8 mouse cellular contexts compared by ENCODE assay signal in genomic region chr8:123628968-123629755, GRCm38 (mm10). TPM values are rescaled to one million over a fixed set of nuclear protein-coding genes. Genes with fewer than 3 reads are reported as not detected.
DNase-seq lines count a peak whose midpoint lies in the region; ATAC-seq and TF ChIP-seq lines count a peak whose summit lies in the region.

No protein-coding gene starts in this region.

- TF ChIP-seq POLR2A in kidney, adult 2 months (IDR thresholded peaks at IDR 0.05; ENCODE audit: low read depth, low read length), result no peak
- no peak for TF ChIP-seq POLR2A in limb, embryonic 14.5 days (IDR thresholded peaks at IDR 0.05; ENCODE audit: borderline replicate concordance, extremely low read depth, insufficient read depth, insufficient read length)

- peak; percentile 83 for TF ChIP-seq CTCF in kidney, adult 2 months (conservative IDR thresholded peaks at IDR 0.05; ENCODE audit: insufficient read depth, insufficient read length, low read depth, low read length)

- peaks cover 8% of the 10 kb centered on the region for H3K27me3 ChIP-seq in embryonic facial prominence, embryonic 11.5 days (ENCODE audit: control insufficient read depth, insufficient read depth, low read length)
- H3K27me3 ChIP-seq in kidney, adult 2 months (replicated peaks; ENCODE audit: control insufficient read depth, insufficient read depth, low read length), result 0 out of 2 replicates have a peak, but pooled peaks cover 1% of the 10 kb centered on the region
- peaks cover 16% of the 10 kb centered on the region for H3K27me3 ChIP-seq in limb, embryonic 14.5 days (ENCODE audit: control insufficient read depth, insufficient read depth, low read length)
- H3K27me3 ChIP-seq in midbrain, embryonic 15.5 days (replicated peaks), result peaks cover 23% of the 10 kb centered on the region
- peaks cover 20% of the 10 kb centered on the region for H3K27me3 ChIP-seq in stomach, embryonic 15.5 days (replicated peaks)

- H3K4me3 ChIP-seq in embryonic facial prominence, embryonic 11.5 days (ENCODE audit: low read depth, low read length), result peak overlapping the region; percentile 19
- peak overlapping the region; percentile 6; the same call in 1 of the 2 replicates for H3K4me3 ChIP-seq in kidney, adult 2 months (ENCODE audit: insufficient read depth, low read depth, low read length)
- peak overlapping the region; percentile 25 for H3K4me3 ChIP-seq in limb, embryonic 14.5 days (replicated peaks; ENCODE audit: low read length)
- peak overlapping the region; percentile 25 for H3K4me3 ChIP-seq in midbrain, embryonic 15.5 days
- peak overlapping the region; percentile 30 for H3K4me3 ChIP-seq in stomach, embryonic 15.5 days (replicated peaks)

- WGBS in embryonic facial prominence, embryonic 11.5 days, result 14% methylated on average over 17 of the region's 19 CpGs
- WGBS in kidney, adult 2 months, result 8% methylated on average over 19 of the region's 19 CpGs
- WGBS in limb, embryonic 14.5 days, result 12% methylated on average over 19 of the region's 19 CpGs
- 11% methylated on average over 19 of the region's 19 CpGs for WGBS in midbrain, embryonic 15.5 days
- WGBS in stomach, embryonic 15.5 days, result 11% methylated on average over 19 of the region's 19 CpGs

- no peaks in the 10 kb centered on the region for H3K9me3 ChIP-seq in embryonic facial prominence, embryonic 11.5 days (replicated peaks; ENCODE audit: control insufficient read depth, low read length)
- H3K9me3 ChIP-seq in limb, embryonic 14.5 days (ENCODE audit: control insufficient read depth, low read length), result no peaks in the 10 kb centered on the region
- no peaks in the 10 kb centered on the region for H3K9me3 ChIP-seq in midbrain, embryonic 15.5 days
- H3K9me3 ChIP-seq in stomach, embryonic 15.5 days, result no peaks in the 10 kb centered on the region

- no peaks in the 10 kb centered on the region for H3K36me3 ChIP-seq in embryonic facial prominence, embryonic 11.5 days (replicated peaks; ENCODE audit: control insufficient read depth, insufficient read depth, low read depth, low read length)
- H3K36me3 ChIP-seq in kidney, adult 2 months (ENCODE audit: control insufficient read depth, insufficient read depth, low read length), result no peaks in the 10 kb centered on the region
- H3K36me3 ChIP-seq in limb, embryonic 14.5 days (ENCODE audit: control insufficient read depth, insufficient read depth, low read length), result no peaks in the 10 kb centered on the region
- H3K36me3 ChIP-seq in midbrain, embryonic 15.5 days (replicated peaks), result no peaks in the 10 kb centered on the region
- H3K36me3 ChIP-seq in stomach, embryonic 15.5 days, result no peaks in the 10 kb centered on the region

- no peak overlapping the region for H3K9ac ChIP-seq in embryonic facial prominence, embryonic 11.5 days (replicated peaks; ENCODE audit: low read length)
- H3K9ac ChIP-seq in limb, embryonic 14.5 days (ENCODE audit: low read depth, low read length, severe bottlenecking), result no peak overlapping the region
- H3K9ac ChIP-seq in midbrain, embryonic 15.5 days, result no peak overlapping the region
- no peak overlapping the region for H3K9ac ChIP-seq in stomach, embryonic 15.5 days

- DNase-seq in CD4-positive helper T cell, adult 2 months (ENCODE audit: low read depth, low spot score), result peak; percentile 64
- peak; percentile 75 for DNase-seq in adrenal gland, postnatal 25 days
- DNase-seq in embryonic facial prominence, embryonic 11.5 days (ENCODE audit: low spot score), result peak; percentile 93
- DNase-seq in heart, adult 18-20 months, result peak; percentile 67 to 88
- peak; percentile 57 for DNase-seq in kidney, adult 2 months
- DNase-seq in limb, embryonic 14.5 days (ENCODE audit: low spot score), result peak; percentile 92

- peak; percentile 30; the same call in 1 of the 2 replicates for ATAC-seq in embryonic facial prominence, embryonic 11.5 days (replicated peaks; ENCODE audit: insufficient number of reproducible peaks, low FRiP score, low TSS enrichment, low read depth)
- peak; percentile 50; the same call in 1 of the 2 replicates for ATAC-seq in limb, embryonic 14.5 days (ENCODE audit: low FRiP score, low read depth)
- no peak; the same call in 1 of the 2 replicates for ATAC-seq in midbrain, embryonic 15.5 days (replicated peaks)
- peak; percentile 20; the same call in 1 of the 2 replicates for ATAC-seq in stomach, embryonic 15.5 days (ENCODE audit: insufficient read depth, low FRiP score, low read depth)

- H3K4me1 ChIP-seq in embryonic facial prominence, embryonic 11.5 days (ENCODE audit: control insufficient read depth, insufficient read depth, low read length), result no peaks in the 10 kb centered on the region
- H3K4me1 ChIP-seq in kidney, adult 2 months (ENCODE audit: control insufficient read depth, insufficient read depth, low read length), result no peaks in the 10 kb centered on the region; the same call in 1 of the 2 replicates
- H3K4me1 ChIP-seq in limb, embryonic 14.5 days (ENCODE audit: control insufficient read depth, insufficient read depth, low read length), result 0 out of 2 replicates have a peak, but pooled peaks cover 7% of the 10 kb centered on the region
- peaks cover 17% of the 10 kb centered on the region for H3K4me1 ChIP-seq in midbrain, embryonic 15.5 days
- H3K4me1 ChIP-seq in stomach, embryonic 15.5 days, result peaks cover 10% of the 10 kb centered on the region

- H3K27ac ChIP-seq in embryonic facial prominence, embryonic 11.5 days (replicated peaks; ENCODE audit: low read depth, low read length), result no peak overlapping the region
- H3K27ac ChIP-seq in kidney, adult 2 months (ENCODE audit: insufficient read depth, low read depth, low read length), result no peak overlapping the region
- H3K27ac ChIP-seq in limb, embryonic 14.5 days (replicated peaks; ENCODE audit: low read depth, low read length), result no peak overlapping the region
- H3K27ac ChIP-seq in midbrain, embryonic 15.5 days, result no peak overlapping the region
- no peak overlapping the region for H3K27ac ChIP-seq in stomach, embryonic 15.5 days

- peak overlapping the region; percentile 34 for H3K4me2 ChIP-seq in embryonic facial prominence, embryonic 11.5 days (ENCODE audit: low read depth, low read length)
- peak overlapping the region; percentile 49 for H3K4me2 ChIP-seq in limb, embryonic 14.5 days (replicated peaks; ENCODE audit: low read depth, low read length, severe bottlenecking)
- peak overlapping the region; percentile 52 for H3K4me2 ChIP-seq in midbrain, embryonic 15.5 days
- peak overlapping the region; percentile 67 for H3K4me2 ChIP-seq in stomach, embryonic 15.5 days

RNA-seq across cellular contexts. Expression of gene Rhou, which starts 24.6 kb away (rescaled TPM):
- 28.8 and 39.2 TPM in 2 replicates for total RNA-seq in adrenal gland, postnatal 25 days (2021)
- 8.9 and 11.2 TPM in 2 replicates for polyA plus RNA-seq in embryonic facial prominence, embryonic 11.5 days (2014; fragmentation: Nextera tagmentation; extraction: Ambion mirVana)
- total RNA-seq in heart, adult 18-20 months (2021), result 1 to 10 TPM; 6.3 to 8.9 TPM
- polyA plus RNA-seq in kidney, adult 2 months (2012; rRNA removed), result 3.4 and 4.6 TPM in 2 replicates
- polyA plus RNA-seq in limb, embryonic 14.5 days (2012; rRNA removed), result 20.3 and 21.2 TPM in 2 replicates
- polyA plus RNA-seq in limb, embryonic 14.5 days (2014; fragmentation: Nextera tagmentation; extraction: Ambion mirVana), result 11.0 and 12.9 TPM in 2 replicates
- polyA plus RNA-seq in midbrain, embryonic 15.5 days (2015; fragmentation: Nextera tagmentation; extraction: Ambion mirVana), result 11.3 and 11.8 TPM in 2 replicates
- polyA plus RNA-seq in stomach, embryonic 15.5 days (2015; fragmentation: Nextera tagmentation; extraction: Ambion mirVana), result 8.9 and 9.6 TPM in 2 replicates
